Mouse (Mus musculus) kidney, embryonic 14.5 days (tissue): ENCODE results near the gene Yaf2. TPM values are rescaled to one million over a fixed set of nuclear protein-coding genes. Genes with fewer than 3 reads are reported as not detected.

ENCODE experiments used
- ATAC-seq: fragments of 200-750 bp; cut with Nextera tagmentation; 2 replicates; pipeline ENCODE4 v1.8.0; 2017; ENCODE audit warnings: moderate number of reproducible peaks, mild to moderate bottlenecking, moderate TSS enrichment, moderate library complexity; ENCODE audit not compliant: low FRiP score, low TSS enrichment
- H3K27ac ChIP-seq: fragments of 300-500 bp; sonication (generic); 2 replicates; pipeline ENCODE4 v1.5.1; 2014; ENCODE audit warnings: low read depth, mild to moderate bottlenecking, low read length, moderate library complexity, mixed read lengths
- H3K27me3 ChIP-seq: fragments of 300-500 bp; sonication (generic); 2 replicates; pipeline ENCODE4 v1.6.1; 2014; ENCODE audit warnings: mild to moderate bottlenecking, low read length; ENCODE audit not compliant: control insufficient read depth, insufficient read depth
- H3K36me3 ChIP-seq: fragments of 300-500 bp; sonication (generic); 2 replicates; pipeline ENCODE4 v1.6.1; 2014; ENCODE audit warnings: low read length, mixed read lengths; ENCODE audit not compliant: control insufficient read depth, insufficient read depth
- H3K4me1 ChIP-seq: fragments of 300-500 bp; sonication (generic); 2 replicates; pipeline ENCODE4 v1.6.1; 2014; ENCODE audit warnings: low read length, mixed read lengths; ENCODE audit not compliant: control insufficient read depth, insufficient read depth
- H3K4me2 ChIP-seq: fragments of 300-500 bp; sonication (generic); replicated peaks from 2 replicates; pipeline ENCODE4 v1.6.1; 2014; ENCODE audit warnings: low read depth, mild to moderate bottlenecking, low read length
- H3K4me3 ChIP-seq: fragments of 300-500 bp; sonication (generic); 2 replicates; pipeline ENCODE4 v1.5.1; 2014; ENCODE audit warnings: mild to moderate bottlenecking, low read length
- H3K9ac ChIP-seq: fragments of 300-500 bp; sonication (generic); 2 replicates; pipeline ENCODE4 v1.6.1; 2014; ENCODE audit warnings: low read depth, mild to moderate bottlenecking, low read length, moderate library complexity
- H3K9me3 ChIP-seq: fragments of 300-500 bp; sonication (generic); 2 replicates; pipeline ENCODE4 v1.6.1; 2016; ENCODE audit warnings: low read length; ENCODE audit not compliant: control insufficient read depth
- WGBS: fragments of 180-500 bp; shearing (Covaris S2); extraction: QIAGEN DNeasy Blood & Tissue Kit; methylation state at CpG from one replicate; pipeline ENCODE4 v1.1.7; 2014; 5-methylcytosine and 5-hydroxymethylcytosine counted together
- polyA plus RNA-seq: library from polyadenylated mRNA; unstranded; fragments of >200 nt; fragmentation: Nextera tagmentation; extraction: Ambion mirVana; gene quantifications from 2 replicates; pipeline ENCODE4 v1.2.1, GENCODE M21; 2014

Yaf2 gene
- polyA plus RNA-seq, 1 experiment from 2014 or later = 114 TPM

GRCm38 (mm10) chr15:93276276-93276675 lies 60.5 kb downstream of the Yaf2 start:
- H3K4me2 ChIP-seq = peak overlapping the region; percentile 88
- 5% methylated on average over 14 of the region's 14 CpGs for whole genome bisulfite sequencing
- ATAC-seq = no peak
- no peaks in the 10 kb centered on the region for H3K9me3 ChIP-seq
- H3K27ac ChIP-seq = no peak overlapping the region
- no peaks in the 10 kb centered on the region for H3K27me3 ChIP-seq
- H3K4me1 ChIP-seq = peaks cover 9% of the 10 kb centered on the region; the same call in 1 of the 2 replicates
- H3K9ac ChIP-seq = 0 out of 2 replicates have a peak overlapping the region, but pooled peaks have one; percentile 18
- H3K36me3 ChIP-seq = peaks cover 11% of the 10 kb centered on the region; the same call in 1 of the 2 replicates
- H3K4me3 ChIP-seq = peak overlapping the region; percentile 78

DNA sequence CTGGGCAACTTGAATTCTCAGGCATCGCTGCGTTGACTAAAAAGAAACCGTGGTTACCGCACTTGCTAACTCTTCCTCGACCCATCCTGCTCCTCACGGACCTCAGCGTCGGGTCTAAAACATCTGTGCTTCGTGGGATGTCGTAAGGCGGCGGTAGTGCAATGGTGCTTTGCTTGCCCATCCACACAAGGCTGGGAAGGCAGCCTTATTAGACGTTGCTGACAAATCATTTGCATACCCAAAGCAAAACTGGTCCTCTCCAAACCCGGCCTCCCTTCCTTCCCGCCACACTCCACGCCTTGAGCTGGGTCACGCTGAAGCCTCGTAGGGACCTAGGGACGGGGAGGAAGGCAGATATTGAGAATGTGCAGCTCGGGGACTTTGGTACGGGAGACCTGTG lies 61.1 kb downstream of the Yaf2 start:
- WGBS = under 1% methylated on average over 21 of the region's 21 CpGs
- peak overlapping the region; percentile 68 for H3K27ac ChIP-seq
- peak; percentile 70 for ATAC-seq
- H3K27me3 ChIP-seq = no peaks in the 10 kb centered on the region
- H3K4me1 ChIP-seq = peaks cover 9% of the 10 kb centered on the region; the same call in 1 of the 2 replicates
- peak overlapping the region; percentile 88 for H3K4me2 ChIP-seq
- no peaks in the 10 kb centered on the region for H3K9me3 ChIP-seq
- peak overlapping the region; percentile 48 for H3K9ac ChIP-seq
- peak overlapping the region; percentile 78 for H3K4me3 ChIP-seq
- peaks cover 5% of the 10 kb centered on the region; the same call in 1 of the 2 replicates for H3K36me3 ChIP-seq

- H3K4me1 ChIP-seq = peaks cover 9% of the 10 kb centered on the region; the same call in 1 of the 2 replicates
- under 1% methylated on average over 82 of the region's 93 CpGs for WGBS
- H3K4me3 ChIP-seq = peak within 1 kb of the TSS; percentile 78
- peak; percentile 98 for ATAC-seq
- no peaks in the 10 kb centered on the region for H3K27me3 ChIP-seq
- peak within 1 kb of the TSS; percentile 84 for H3K27ac ChIP-seq
- H3K4me2 ChIP-seq = peak within 1 kb of the TSS; percentile 88
- peaks cover 4% of the 10 kb centered on the region; the same call in 1 of the 2 replicates for H3K36me3 ChIP-seq
- no peaks in the 10 kb centered on the region for H3K9me3 ChIP-seq
- H3K9ac ChIP-seq = peak within 1 kb of the TSS; percentile 83
Observed at GRCm38 (mm10) chr15:93274679-93275583, 61.8 kb downstream of the Yaf2 start, which contains the start of gene Gxylt1. Gxylt1 (minus strand) TSS chr15:93275179.

GRCm38 (mm10) chr15:93273788-93274678 lies 62.7 kb downstream of the Yaf2 start:
- Histone ChIP-seq H3K36me3 (peaks cover 6% of the 10 kb centered on the region; the same call in 1 of the 2 replicates), H3K9me3 (no peaks in the 10 kb centered on the region), H3K9ac (peak overlapping the region; percentile 83), H3K27me3 (no peaks in the 10 kb centered on the region), H3K4me2 (peak overlapping the region; percentile 61), H3K27ac (peak overlapping the region; percentile 84), H3K4me1 (peaks cover 9% of the 10 kb centered on the region; the same call in 1 of the 2 replicates), H3K4me3 (peak overlapping the region; percentile 78)
- 40% methylated on average over 19 of the region's 19 CpGs for WGBS
- no peak for ATAC-seq

- Histone ChIP-seq H3K9ac (no peak overlapping the region), H3K27me3 (no peaks in the 10 kb centered on the region), H3K9me3 (no peaks in the 10 kb centered on the region), H3K4me2 (no peak overlapping the region), H3K27ac (no peak overlapping the region), H3K4me1 (peaks cover 9% of the 10 kb centered on the region; the same call in 1 of the 2 replicates), H3K4me3 (no peak overlapping the region), H3K36me3 (peaks cover 6% of the 10 kb centered on the region; the same call in 1 of the 2 replicates)
- ATAC-seq = no peak
- WGBS = 88% methylated on average over 9 of the region's 9 CpGs
Observed at GRCm38 (mm10) chr15:93272948-93273347, 63.8 kb downstream of the Yaf2 start.

- ATAC-seq = no peak
- Histone ChIP-seq H3K4me1 (peaks cover 9% of the 10 kb centered on the region; the same call in 1 of the 2 replicates), H3K9ac (no peak overlapping the region), H3K4me2 (no peak overlapping the region), H3K27me3 (no peaks in the 10 kb centered on the region), H3K9me3 (no peaks in the 10 kb centered on the region), H3K4me3 (no peak overlapping the region), H3K27ac (no peak overlapping the region), H3K36me3 (peaks cover 6% of the 10 kb centered on the region; the same call in 1 of the 2 replicates)
- WGBS = 75% methylated on average over 9 of the region's 9 CpGs
Observed at GRCm38 (mm10) chr15:93270289-93270855, 66.4 kb downstream of the Yaf2 start.

DNA sequence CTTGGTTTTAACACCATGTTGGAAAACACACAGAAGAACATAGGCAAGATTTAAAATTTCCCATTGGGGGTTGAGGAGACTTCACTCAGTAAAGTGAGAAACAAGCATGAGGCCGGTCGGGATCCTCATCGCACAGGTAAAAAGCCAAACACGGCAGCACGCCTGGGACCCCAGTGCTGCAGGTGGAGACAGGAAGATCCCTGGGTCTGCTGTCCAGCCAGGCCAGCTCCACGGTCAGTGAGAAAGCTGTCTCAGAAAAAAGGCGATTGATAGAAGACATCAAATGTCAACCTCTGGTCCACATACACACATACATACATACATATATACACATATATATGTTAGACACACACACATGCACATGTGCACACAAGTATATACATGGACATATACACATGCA lies 67.2 kb downstream of the Yaf2 start:
- WGBS = 96% methylated on average over 7 of the region's 7 CpGs

DNA sequence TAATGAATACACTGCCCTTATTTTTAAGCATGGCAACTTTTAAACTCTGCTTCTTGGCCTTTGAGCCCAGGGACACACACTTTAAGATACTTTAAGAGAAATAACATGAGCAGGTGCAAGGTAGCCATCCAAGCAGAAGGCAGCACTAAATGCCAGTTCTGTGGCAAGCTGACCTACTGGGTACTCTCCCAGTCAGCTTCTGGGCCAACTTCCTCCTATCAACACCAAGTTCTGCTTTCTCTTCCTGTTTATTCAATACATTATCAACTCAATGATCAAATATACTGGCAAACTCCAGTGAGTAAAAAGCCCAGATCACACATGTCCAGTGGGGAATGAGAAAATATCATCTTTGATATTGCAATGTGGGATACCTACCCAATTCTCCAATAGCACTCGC lies 68.7 kb downstream of the Yaf2 start:
- 97% methylated on average over 1 of the region's 1 CpGs for WGBS
- peaks cover 6% of the 10 kb centered on the region; the same call in 1 of the 2 replicates for H3K36me3 ChIP-seq
- no peak for ATAC-seq

More for the DNA sequence above, 67.2 kb downstream of the Yaf2 start:
- Histone ChIP-seq H3K36me3 (peaks cover 6% of the 10 kb centered on the region; the same call in 1 of the 2 replicates), H3K9ac (no peak overlapping the region), H3K27ac (no peak overlapping the region), H3K27me3 (no peaks in the 10 kb centered on the region), H3K4me2 (no peak overlapping the region), H3K9me3 (no peaks in the 10 kb centered on the region), H3K4me3 (no peak overlapping the region), H3K4me1 (peaks cover 9% of the 10 kb centered on the region; the same call in 1 of the 2 replicates)
- no peak for ATAC-seq

More for the DNA sequence above, 68.7 kb downstream of the Yaf2 start:
- Histone ChIP-seq H3K9me3 (no peaks in the 10 kb centered on the region), H3K4me2 (no peak overlapping the region), H3K27ac (no peak overlapping the region), H3K27me3 (no peaks in the 10 kb centered on the region), H3K9ac (no peak overlapping the region), H3K4me3 (no peak overlapping the region), H3K4me1 (no peaks in the 10 kb centered on the region; the same call in 1 of the 2 replicates)
